Comparison of ENCODE assay signal across 9 mouse cellular contexts in genomic region chr11:103271979-103272378, GRCm38 (mm10). TPM values are rescaled to one million over a fixed set of nuclear protein-coding genes. Genes with fewer than 3 reads are reported as not detected.
DNase-seq lines count a peak whose midpoint lies in the region; ATAC-seq lines count a peak whose summit lies in the region.
"Had no signal": no experiment of that assay in that cellular context is flagged by ENCODE, and none has a peak within 500 bp of the region (broad histone marks: within the 10 kb centered on the region; RNA-seq: fewer than 3 reads in every experiment).

No protein-coding gene starts in this region.

- ATAC-seq in erythroblast, adult 5-6 weeks (replicated peaks; ENCODE audit: low FRiP score, poor library complexity, severe bottlenecking) = no peak

- DNase-seq in kidney, adult 18-20 months = peak; percentile 63
- no peak for DNase-seq in kidney, adult 11 months
- peak; percentile 58 for DNase-seq in adrenal gland, adult 2 months
- DNase-seq in kidney, postnatal 25 days = peak; percentile 59 to 64
- DNase-seq in spleen, postnatal 4 days (ENCODE audit: low spot score in 2 of 2) = peak; percentile 60 to 83
- no peak for DNase-seq in layer of hippocampus, adult 18-20 months (ENCODE audit: low spot score in 2 of 2)

RNA-seq across cellular contexts. Expression of gene Map3k14, which starts 4.7 kb away (rescaled TPM):
- 1 to 10 TPM; 5.3 to 9.7 TPM for total RNA-seq in adrenal gland, adult 2 months (2021)
- 12.6 and 18.2 TPM in 2 replicates for polyA plus RNA-seq in adrenal gland, adult 2 months (2012; rRNA removed)
- 1.5 and 2.7 TPM in 2 replicates for total RNA-seq in erythroblast, adult 5-6 weeks (2015; ENCODE audit: low replicate concordance)
- 2.8 and 4.3 TPM in 2 replicates for total RNA-seq in erythroblast, adult 5-6 weeks (2017; ENCODE audit: low replicate concordance)
- 1 to 10 TPM; 4.5 to 4.7 TPM for total RNA-seq in layer of hippocampus, adult 18-20 months (2021)

RNA-seq across cellular contexts. Expression of gene Spata32, which starts 53.7 kb away (rescaled TPM):
- not detected for total RNA-seq in adrenal gland, adult 2 months (2021)
- polyA plus RNA-seq in adrenal gland, adult 2 months (2012; rRNA removed) = not detected in 2 replicates
- total RNA-seq in erythroblast, adult 5-6 weeks (2015; ENCODE audit: low replicate concordance) = not detected in 2 replicates
- total RNA-seq in erythroblast, adult 5-6 weeks (2017; ENCODE audit: low replicate concordance) = not detected in 2 replicates
- total RNA-seq in layer of hippocampus, adult 18-20 months (2021) = 1 to 10 TPM in 1 of 2 experiments, under 1 TPM in 1; 0.99 to 1.6 TPM
- polyA plus RNA-seq: embryonic facial prominence, embryonic 14.5 days; liver, embryonic 16.5 days had no signal

Comparison
In these comparisons a context has a peak if more than half of its experiments do, and no peak if none do; other contexts are left out.
1. DNase-seq: peak in kidney, adult 18-20 months (single experiment), adrenal gland, adult 2 months (single experiment), kidney, postnatal 25 days (2 of 2) and spleen, postnatal 4 days (2 of 2); none in kidney, adult 11 months (single experiment) and layer of hippocampus, adult 18-20 months (0 of 2).